Mouse (Mus musculus) spleen, adult 2 months (tissue): ENCODE measurements around the gene Pknox2.

Experiments used
- CTCF ChIP-seq: fragments of 200-500 bp; IDR thresholded peaks from 2 replicates; pipeline ENCODE4 v1.5.1; 2011; ENCODE audit warnings: mild to moderate bottlenecking, inconsistent platforms; ENCODE audit not compliant: insufficient read depth, insufficient read length, insufficient replicate concordance; ENCODE audit errors: extremely low read depth
- POLR2A ChIP-seq: fragments of 200-500 bp; IDR thresholded peaks from 2 replicates; pipeline ENCODE4 v1.6.1; 2011; ENCODE audit warnings: low read depth, low read length, inconsistent platforms

GRCm38 (mm10) chr9:37069391-37070312, 77.6 kb downstream of the Pknox2 start:
- TF ChIP-seq POLR2A, result no peak
- no peak for TF ChIP-seq CTCF
